Mouse (Mus musculus) spleen, adult 2 months (tissue): ENCODE data around the gene Mpzl1.

ENCODE experiments used
- CTCF ChIP-seq: fragments of 200-500 bp; IDR thresholded peaks from 2 replicates; pipeline ENCODE4 v1.5.1; 2011; ENCODE audit warnings: mild to moderate bottlenecking, inconsistent platforms; ENCODE audit not compliant: insufficient read depth, insufficient read length, insufficient replicate concordance; ENCODE audit errors: extremely low read depth
- POLR2A ChIP-seq: fragments of 200-500 bp; IDR thresholded peaks from 2 replicates; pipeline ENCODE4 v1.6.1; 2011; ENCODE audit warnings: low read depth, low read length, inconsistent platforms

DNA sequence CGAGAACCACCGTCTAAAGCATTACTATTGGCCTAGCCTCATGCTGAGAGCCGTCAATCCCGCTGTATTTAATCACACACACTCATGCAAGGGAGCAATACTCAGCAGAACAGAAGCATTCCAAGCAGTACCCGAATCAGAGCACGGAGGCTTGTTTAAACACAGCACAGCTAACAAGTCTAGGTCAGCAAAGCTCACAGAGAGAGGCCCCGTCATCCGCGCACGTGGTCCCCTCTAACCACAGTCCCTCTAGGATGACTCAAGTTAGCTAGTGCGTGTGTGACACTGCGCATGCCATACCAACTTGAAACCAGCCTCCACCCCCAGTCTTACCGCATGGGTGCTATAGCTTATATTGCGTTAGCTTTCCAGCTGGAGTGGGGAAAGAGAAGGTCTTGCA, 31.1 kb downstream of the Mpzl1 start:
- TF ChIP-seq POLR2A (no peak), CTCF (no peak)
